In genomic region chr4:114907056-114907917, GRCm38 (mm10) we compare ENCODE assay signal across 9 mouse cellular contexts. TPM values are rescaled to one million over a fixed set of nuclear protein-coding genes. Genes with fewer than 3 reads are reported as not detected.
A peak's percentile ranks its signal among the peaks of the same experiment; 100 is the strongest.
DNase-seq lines count a peak whose midpoint lies in the region; ATAC-seq lines count a peak whose summit lies in the region.
"Had no signal": no experiment of that assay in that cellular context is flagged by ENCODE, and none has a peak within 500 bp of the region (broad histone marks: within the 10 kb centered on the region; RNA-seq: fewer than 3 reads in every experiment).

No protein-coding gene starts in this region.

- peak; percentile 54 to 79 for DNase-seq in adrenal gland, adult (ENCODE audit: inconsistent age in 2 of 2, low spot score in 1 of 2)
- DNase-seq in adrenal gland, postnatal 4 days (ENCODE audit: low spot score in 2 of 2): no peak
- peak; percentile 19 for DNase-seq in thymus, postnatal 4 days
- no peak for DNase-seq in thymus, postnatal 25 days
- no peak for DNase-seq in urinary bladder, postnatal 25 days (ENCODE audit: low spot score)
- DNase-seq in layer of hippocampus, adult 18-20 months (ENCODE audit: low spot score in 2 of 2): no peak

- peak overlapping the region; percentile 62 for H3K4me3 ChIP-seq in intestine, embryonic 16.5 days (ENCODE audit: low read length)
- peak overlapping the region; percentile 39 for H3K4me3 ChIP-seq in midbrain, embryonic 16.5 days (ENCODE audit: low read depth, low read length)

- H3K27ac ChIP-seq in intestine, embryonic 16.5 days (ENCODE audit: low read length): no peak overlapping the region
- H3K27ac ChIP-seq in midbrain, embryonic 16.5 days (ENCODE audit: low read length): no peak overlapping the region

- H3K9ac ChIP-seq in intestine, embryonic 16.5 days (ENCODE audit: low read depth, low read length): peak overlapping the region; percentile 67
- H3K9ac ChIP-seq in midbrain, embryonic 16.5 days (ENCODE audit: low read depth, low read length): no peak overlapping the region

- no peak for ATAC-seq in intestine, embryonic 16.5 days
- ATAC-seq in midbrain, embryonic 16.5 days: 0 out of 2 replicates have a peak, but pooled peaks have one; percentile 8

- peaks cover 20% of the 10 kb centered on the region for H3K4me1 ChIP-seq in intestine, embryonic 16.5 days (ENCODE audit: control insufficient read depth, insufficient read depth, low read length)
- peaks cover 10% of the 10 kb centered on the region for H3K4me1 ChIP-seq in midbrain, embryonic 16.5 days (ENCODE audit: control insufficient read depth, insufficient read depth, low read length)

- H3K27me3 ChIP-seq in intestine, embryonic 16.5 days (replicated peaks; ENCODE audit: control insufficient read depth, insufficient read depth, low read length): peaks cover 89% of the 10 kb centered on the region
- peaks cover 66% of the 10 kb centered on the region for H3K27me3 ChIP-seq in midbrain, embryonic 16.5 days (ENCODE audit: control insufficient read depth, insufficient read depth, low read depth, low read length)

- WGBS in intestine, embryonic 16.5 days: 2% methylated on average over 74 of the region's 74 CpGs
- WGBS in midbrain, embryonic 16.5 days: 2% methylated on average over 61 of the region's 74 CpGs

- no peaks in the 10 kb centered on the region for H3K9me3 ChIP-seq in intestine, embryonic 16.5 days (ENCODE audit: control insufficient read depth, low read length)
- no peaks in the 10 kb centered on the region for H3K9me3 ChIP-seq in midbrain, embryonic 16.5 days (replicated peaks; ENCODE audit: control insufficient read depth, low read length, poor library complexity, severe bottlenecking)

- H3K4me2 ChIP-seq in intestine, embryonic 16.5 days (ENCODE audit: low read depth, low read length): peak overlapping the region; percentile 98
- H3K4me2 ChIP-seq in midbrain, embryonic 16.5 days (ENCODE audit: low read length): peak overlapping the region; percentile 61

- no peaks in the 10 kb centered on the region for H3K36me3 ChIP-seq in intestine, embryonic 16.5 days (ENCODE audit: control insufficient read depth, insufficient read depth, low read length)
- H3K36me3 ChIP-seq in midbrain, embryonic 16.5 days (ENCODE audit: control insufficient read depth, insufficient read depth, low read length): no peaks in the 10 kb centered on the region

RNA-seq across cellular contexts. Expression of gene Foxd2, which starts 1.4 kb away (rescaled TPM):
- total RNA-seq in adrenal gland, postnatal 4 days (2021): 1 to 10 TPM; 4.0 to 5.1 TPM
- polyA plus RNA-seq in intestine, embryonic 16.5 days (2015; fragmentation: Nextera tagmentation; extraction: Ambion mirVana): 0.11 and 0.21 TPM in 2 replicates
- 0.23 and 0.24 TPM in 2 replicates for polyA plus RNA-seq in midbrain, embryonic 16.5 days (2015; fragmentation: Nextera tagmentation; extraction: Ambion mirVana)
- under 1 TPM; 0.20 to 0.27 TPM for total RNA-seq in layer of hippocampus, adult 18-20 months (2021)

RNA-seq across cellular contexts. Expression of gene Foxe3, which starts 18.5 kb away (rescaled TPM):
- not detected for total RNA-seq in adrenal gland, postnatal 4 days (2021)
- polyA plus RNA-seq in intestine, embryonic 16.5 days (2015; fragmentation: Nextera tagmentation; extraction: Ambion mirVana): not detected in 2 replicates
- polyA plus RNA-seq in midbrain, embryonic 16.5 days (2015; fragmentation: Nextera tagmentation; extraction: Ambion mirVana): not detected in 2 replicates
- not detected for total RNA-seq in layer of hippocampus, adult 18-20 months (2021)
- polyA plus RNA-seq: cortical plate, adult 2 months had no signal

Comparison
In these comparisons a context has a peak if more than half of its experiments do, and no peak if none do; other contexts are left out.
1. DNase-seq: peak in adrenal gland, adult (2 of 2) and thymus, postnatal 4 days (single experiment); none in adrenal gland, postnatal 4 days (0 of 2), thymus, postnatal 25 days (single experiment), urinary bladder, postnatal 25 days (single experiment) and layer of hippocampus, adult 18-20 months (0 of 2).